Mouse (Mus musculus): ENCODE results near the gene Gm13539.
"Not testable (repeated sequence)": the region's sequence is repeated elsewhere in the genome, so short reads cannot be mapped to it uniquely, and the experiment has no call there.

Gm13539 gene

GRCm38 (mm10) chr2:25781957-25782356, at the start of gene Gm13539:
TSS of gene Gm13539 (plus strand) at chr2:25782257.
- DNase-seq (ENCODE audit: low read depth, low spot score) = no peak

- DNase-seq (ENCODE audit: low read depth, low spot score) = no peak
Observed at GRCm38 (mm10) chr2:25733199-25733930, 48.7 kb upstream of the Gm13539 start.

GRCm38 (mm10) chr2:25736709-25737108, 45.3 kb upstream of the Gm13539 start, which contains the start of gene Obp2b:
TSS of gene Obp2b (plus strand) at chr2:25737009.
- not testable (repeated sequence) for DNase-seq (ENCODE audit: low read depth, low spot score)

- DNase-seq (ENCODE audit: low read depth, low spot score) = no peak
Observed at GRCm38 (mm10) chr2:25741671-25742070, 40.4 kb upstream of the Gm13539 start.

DNA sequence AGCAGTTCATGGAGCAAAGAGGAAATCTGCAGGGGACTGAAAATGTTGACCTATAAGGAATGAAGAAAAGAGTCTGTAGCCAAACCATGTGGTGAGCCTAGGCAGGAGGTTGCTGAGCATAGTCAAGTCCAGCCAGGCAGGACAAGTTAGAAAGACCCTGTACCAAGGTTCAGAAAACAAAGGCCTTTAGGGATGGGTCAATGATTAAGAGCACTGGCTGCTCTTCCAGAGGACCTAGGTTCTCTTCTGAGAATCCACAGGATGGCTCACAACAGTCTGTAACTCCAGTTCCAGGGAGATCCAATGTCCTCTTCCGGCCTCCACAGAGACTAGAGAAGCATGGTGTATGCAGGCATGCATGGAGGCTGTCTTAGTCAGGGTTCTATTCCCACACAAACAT, 27.9 kb upstream of the Gm13539 start:
- no peak for DNase-seq (ENCODE audit: low read depth, low spot score)

DNA sequence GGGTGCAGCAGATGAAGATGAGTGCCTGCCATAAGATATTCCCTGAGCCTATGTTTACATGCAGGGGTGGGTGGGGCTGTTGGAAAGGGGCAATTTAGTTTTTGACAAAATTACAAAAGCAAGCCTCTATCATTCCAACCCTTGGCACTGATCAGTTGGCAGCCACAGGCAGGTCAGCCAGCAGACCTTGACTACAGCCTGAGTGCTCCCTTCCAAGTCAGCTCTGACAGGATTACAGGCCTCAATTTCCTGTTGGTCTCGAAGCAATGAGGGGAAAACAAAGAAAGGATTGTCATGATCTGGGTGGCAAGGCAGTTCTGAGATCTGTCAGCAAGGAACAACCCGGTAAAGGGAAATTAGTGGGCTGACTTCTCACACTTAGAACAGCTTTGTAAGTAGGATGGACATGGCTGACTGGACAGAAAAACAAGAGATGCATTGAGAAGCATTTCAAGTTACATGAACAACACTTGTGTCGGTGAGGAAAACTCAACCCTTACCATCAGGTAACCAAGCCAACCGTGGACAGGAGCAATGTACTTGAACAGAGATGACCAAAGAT, 23.9 kb upstream of the Gm13539 start:
- no peak for DNase-seq (ENCODE audit: low read depth, low spot score)

DNA sequence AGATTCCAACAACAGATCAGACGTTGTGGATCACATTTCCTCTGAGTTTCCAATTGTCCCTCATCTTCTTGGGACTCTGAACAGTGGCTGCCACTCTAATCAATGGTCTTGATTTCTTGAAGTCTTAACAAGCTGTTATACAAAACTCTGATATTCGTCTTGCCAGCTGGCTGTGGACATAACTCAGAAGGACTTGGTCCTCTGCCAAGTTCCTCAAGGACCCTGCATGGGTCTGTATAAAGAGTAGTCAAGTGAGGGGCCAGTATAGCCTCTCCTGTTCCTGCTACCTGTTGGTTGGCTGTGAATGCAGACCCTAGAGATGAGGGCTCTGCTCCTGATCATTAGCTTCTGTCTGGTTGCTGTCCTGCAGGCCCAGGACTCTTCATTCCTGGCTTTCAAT, 16.8 kb upstream of the Gm13539 start, which contains the start of gene Lcn3:
TSS of gene Lcn3 (plus strand) at position 301 of the 400 bp plus-strand sequence.
- DNase-seq (ENCODE audit: low read depth, low spot score) = no peak

DNA sequence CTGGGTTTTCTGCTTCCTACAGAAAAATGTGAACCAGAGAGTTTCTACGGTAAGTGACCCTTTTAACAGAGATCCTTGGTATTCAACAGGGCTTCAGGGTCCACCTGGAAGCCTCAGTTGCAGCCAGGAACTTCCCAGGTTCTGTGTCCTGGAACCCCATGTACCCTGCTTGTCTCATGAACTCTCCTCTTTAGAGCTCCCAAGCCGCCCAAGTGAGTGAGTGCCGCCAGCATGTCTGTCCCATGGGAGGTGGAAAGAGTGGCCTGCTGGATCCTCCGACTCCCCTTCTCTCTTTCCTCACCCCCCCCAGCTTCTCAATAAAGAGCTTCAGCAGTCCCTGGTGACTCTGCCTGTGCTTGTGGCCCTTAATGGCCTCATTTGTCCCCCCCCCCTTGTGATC, 14.3 kb upstream of the Gm13539 start:
- DNase-seq (ENCODE audit: low read depth, low spot score) = no peak

DNA sequence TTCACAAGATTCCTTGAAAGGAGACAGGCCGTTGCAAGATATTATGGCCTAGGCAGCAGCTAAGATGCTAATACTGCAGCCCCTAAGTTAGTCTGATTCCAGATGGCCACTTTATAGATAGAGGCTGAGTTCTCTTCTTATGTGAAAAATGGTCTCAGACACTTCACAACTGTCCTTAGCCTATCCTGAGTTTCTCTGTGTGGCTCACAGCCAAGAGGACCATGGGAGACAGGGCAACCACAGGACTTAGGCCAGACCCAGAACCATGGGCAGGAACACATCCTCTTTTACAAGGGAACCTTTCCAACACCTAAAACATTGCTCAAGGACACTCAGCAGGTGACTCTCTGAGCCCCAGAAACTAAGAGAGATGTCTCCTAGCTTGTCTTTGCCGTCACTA, 8.6 kb upstream of the Gm13539 start:
- DNase-seq (ENCODE audit: low read depth, low spot score) = no peak

GRCm38 (mm10) chr2:25774640-25775039, 7.4 kb upstream of the Gm13539 start:
- peak; percentile 58 for DNase-seq (ENCODE audit: low read depth, low spot score)

- DNase-seq (ENCODE audit: low read depth, low spot score) = no peak
Observed at GRCm38 (mm10) chr2:25775991-25776390, 6.1 kb upstream of the Gm13539 start.

GRCm38 (mm10) chr2:25776717-25777116, 5.3 kb upstream of the Gm13539 start, which contains the start of gene Lcn11:
TSS of gene Lcn11 (plus strand) at chr2:25777017.
- DNase-seq (ENCODE audit: low read depth, low spot score) = no peak

- DNase-seq (ENCODE audit: low read depth, low spot score) = no peak
Observed at GRCm38 (mm10) chr2:25779076-25779475, 3.0 kb upstream of the Gm13539 start.

DNA sequence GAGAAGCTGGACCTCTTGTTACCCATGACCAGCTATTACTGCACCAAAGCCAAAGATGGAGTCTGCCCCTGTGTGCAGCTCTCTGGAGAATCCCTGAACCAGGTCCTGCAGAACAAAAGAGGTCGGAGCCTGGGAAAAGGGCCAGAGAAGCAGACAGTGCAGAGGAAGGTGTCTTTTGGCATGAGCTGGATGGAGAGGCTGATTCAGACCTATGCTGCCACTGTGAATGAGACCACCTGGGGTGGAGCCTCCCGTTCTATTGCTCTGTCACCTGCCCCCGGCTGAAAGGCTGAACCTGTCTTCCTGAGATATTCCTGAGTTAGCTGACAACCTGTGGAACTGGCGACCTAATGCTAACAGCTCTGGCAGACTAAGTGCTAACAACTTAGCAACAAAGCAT, 1.1 kb upstream of the Gm13539 start:
- no peak for DNase-seq (ENCODE audit: low read depth, low spot score)

- DNase-seq (ENCODE audit: low read depth, low spot score) = no peak
Observed at GRCm38 (mm10) chr2:25785573-25786322, 3.7 kb downstream of the Gm13539 start.

DNA sequence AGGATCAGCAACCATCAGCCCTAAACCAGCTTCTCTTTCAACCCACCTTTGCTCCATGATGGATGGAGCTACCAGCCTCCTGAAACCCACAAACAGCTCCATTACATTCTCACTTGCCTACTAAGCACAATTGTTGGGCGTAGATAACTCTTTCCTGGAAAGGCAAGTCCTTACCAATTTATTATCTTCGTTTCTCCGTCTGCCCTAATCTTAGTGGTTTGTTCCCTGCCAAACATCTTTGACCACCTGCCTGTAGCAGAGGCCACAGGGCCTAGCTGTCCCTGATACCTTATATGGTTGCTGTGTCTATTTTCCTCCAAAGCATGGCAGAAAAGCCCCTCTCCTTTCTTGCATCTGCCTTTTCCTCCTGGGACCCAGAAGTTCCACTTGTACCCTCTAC, 7.0 kb downstream of the Gm13539 start:
- DNase-seq (ENCODE audit: low read depth, low spot score) = no peak

DNA sequence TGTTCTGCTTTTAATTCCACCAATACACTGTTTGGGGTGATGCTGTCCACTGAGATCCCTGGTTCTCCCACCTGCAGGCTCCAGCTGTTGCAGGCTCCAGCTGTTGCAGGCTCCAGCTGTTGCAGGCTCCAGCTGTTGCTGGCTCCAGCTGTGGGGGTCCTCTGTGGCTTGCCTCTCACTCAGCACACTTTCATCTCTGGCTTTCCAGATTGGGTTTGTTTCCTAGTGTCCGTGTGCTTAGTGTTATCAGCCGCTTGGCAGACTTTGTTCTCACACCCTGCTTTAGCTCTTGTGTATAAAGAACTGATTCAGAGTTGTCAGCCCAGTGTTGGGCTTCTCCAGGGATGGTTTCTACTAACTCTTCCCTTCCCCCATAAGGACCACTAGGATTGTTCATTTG, 15.6 kb downstream of the Gm13539 start:
- no peak for DNase-seq (ENCODE audit: low read depth, low spot score)

GRCm38 (mm10) chr2:25798065-25798464, 16.0 kb downstream of the Gm13539 start:
- no peak for DNase-seq (ENCODE audit: low read depth, low spot score)

DNA sequence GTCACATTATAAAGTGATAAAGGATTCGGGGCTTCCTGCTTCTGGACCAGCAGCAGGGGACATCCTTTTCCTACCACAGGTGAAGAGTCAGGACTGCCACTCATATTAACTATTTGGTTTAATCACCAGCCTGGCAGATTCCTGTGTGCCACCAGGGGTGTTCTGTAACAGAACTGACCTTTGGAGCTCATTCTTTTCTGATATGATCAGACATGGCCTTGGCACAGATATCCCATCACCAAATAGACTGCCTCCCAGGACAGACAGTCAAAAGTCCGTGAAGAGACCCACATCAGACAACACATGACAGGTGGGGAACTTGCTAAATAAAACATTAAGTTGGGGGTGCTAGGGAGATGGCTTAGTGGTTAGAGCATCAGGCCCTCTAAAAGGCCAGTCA, 29.7 kb downstream of the Gm13539 start:
- DNase-seq (ENCODE audit: low read depth, low spot score) = no peak

DNA sequence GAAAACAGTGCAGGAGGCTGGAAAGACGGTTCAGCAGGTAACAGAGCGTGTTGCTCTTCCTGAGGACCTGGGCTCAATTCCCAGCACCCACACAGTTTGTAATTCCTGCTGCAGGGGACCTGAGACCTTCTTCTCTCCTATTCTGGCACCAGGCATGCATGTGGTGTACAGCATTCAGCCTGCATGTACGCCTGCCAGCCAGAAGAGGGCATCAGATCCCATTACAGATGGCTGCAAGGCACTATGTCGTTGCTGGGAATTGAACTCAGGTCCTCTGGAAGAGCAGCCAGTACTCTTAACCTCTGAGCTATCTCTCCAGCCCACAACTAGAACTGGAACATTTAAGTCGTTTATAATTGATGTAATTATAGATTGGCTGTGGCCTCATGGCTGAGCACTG, 31.3 kb downstream of the Gm13539 start:
- peak; percentile 20 for DNase-seq (ENCODE audit: low read depth, low spot score)

DNA sequence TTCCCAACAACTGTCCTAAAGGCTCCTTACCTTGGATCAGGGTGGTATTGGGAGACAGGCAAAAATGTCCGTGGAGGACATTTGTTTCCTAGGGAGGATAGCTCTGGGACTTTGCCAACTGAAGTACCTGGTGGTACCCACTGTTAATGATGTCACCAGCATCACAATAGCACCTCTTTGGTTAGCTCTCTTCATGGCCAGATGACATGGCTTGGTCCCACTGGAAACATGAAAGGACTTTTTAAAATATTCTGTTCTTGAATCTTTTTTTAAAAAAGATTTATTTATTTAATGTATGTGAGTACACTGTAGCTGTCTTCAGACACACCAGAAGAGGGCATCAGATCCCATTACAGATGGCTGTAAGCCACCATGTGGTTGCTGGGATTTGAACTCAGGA, 33.7 kb downstream of the Gm13539 start, which contains the start of gene Glt6d1:
TSS of gene Glt6d1 (minus strand) at position 101 of the 400 bp plus-strand sequence.
- not testable (repeated sequence) for DNase-seq (ENCODE audit: low read depth, low spot score)

DNA sequence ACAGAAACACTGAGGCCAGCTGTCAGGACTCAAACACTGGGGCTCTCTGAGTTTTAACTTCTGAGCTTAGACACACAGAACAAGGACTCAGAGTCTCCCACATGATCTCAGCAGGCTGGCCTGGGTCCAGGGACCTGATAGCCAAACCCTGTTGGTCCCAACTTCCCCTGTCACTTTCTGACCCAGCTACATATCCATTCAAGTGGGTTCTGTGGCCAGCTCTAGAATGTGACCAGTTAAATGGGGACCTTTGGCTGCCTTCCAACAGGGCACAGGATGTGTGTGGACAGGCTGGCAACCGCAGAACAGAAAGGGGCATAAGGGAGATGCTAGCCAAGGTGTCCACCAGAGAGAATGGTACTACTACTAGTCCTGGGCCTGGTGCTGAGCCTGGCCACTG, 40.7 kb downstream of the Gm13539 start, which contains the start of gene Lcn9:
TSS of gene Lcn9 (plus strand) at position 348 of the 400 bp plus-strand sequence.
- no peak for DNase-seq (ENCODE audit: low read depth, low spot score)
